12 mouse cellular contexts compared by ENCODE assay signal in genomic region chr8:120302941-120303675, GRCm38 (mm10).
A peak's percentile ranks its signal among the peaks of the same experiment; 100 is the strongest.
DNase-seq lines count a peak whose midpoint lies in the region; ATAC-seq lines count a peak whose summit lies in the region.
"Had no signal": no experiment of that assay in that cellular context is flagged by ENCODE, and none has a peak within 500 bp of the region (broad histone marks: within the 10 kb centered on the region; RNA-seq: fewer than 3 reads in every experiment).

No protein-coding gene starts in this region.

- no peaks in the 10 kb centered on the region for H3K9me3 ChIP-seq in lung, embryonic 15.5 days
- H3K9me3 ChIP-seq in forebrain, embryonic 11.5 days (ENCODE audit: control insufficient read depth, low read length): no peaks in the 10 kb centered on the region
- no peaks in the 10 kb centered on the region for H3K9me3 ChIP-seq in limb, embryonic 10.5 days (replicated peaks)

- H3K36me3 ChIP-seq in lung, embryonic 15.5 days: no peaks in the 10 kb centered on the region
- no peaks in the 10 kb centered on the region for H3K36me3 ChIP-seq in forebrain, embryonic 11.5 days (ENCODE audit: control insufficient read depth, insufficient read depth, low read length)
- H3K36me3 ChIP-seq in limb, embryonic 10.5 days: no peaks in the 10 kb centered on the region

- peak overlapping the region; percentile 8; the same call in 1 of the 2 replicates for H3K27ac ChIP-seq in lung, embryonic 15.5 days
- peak overlapping the region; percentile 81 for H3K27ac ChIP-seq in forebrain, embryonic 11.5 days (ENCODE audit: low read depth, low read length)
- peak overlapping the region; percentile 79 for H3K27ac ChIP-seq in limb, embryonic 10.5 days

- no peak overlapping the region for H3K4me2 ChIP-seq in lung, embryonic 15.5 days
- no peak overlapping the region for H3K4me2 ChIP-seq in forebrain, embryonic 11.5 days (ENCODE audit: low read depth, low read length, severe bottlenecking)
- H3K4me2 ChIP-seq: liver, embryonic 11.5 days had no signal

- WGBS in lung, embryonic 15.5 days: 73% methylated on average over 11 of the region's 11 CpGs
- 61% methylated on average over 11 of the region's 11 CpGs for WGBS in forebrain, embryonic 11.5 days
- 71% methylated on average over 11 of the region's 11 CpGs for WGBS in limb, embryonic 10.5 days

- 0 out of 2 replicates have a peak, but pooled peaks cover 7% of the 10 kb centered on the region for H3K27me3 ChIP-seq in lung, embryonic 15.5 days
- peaks cover 22% of the 10 kb centered on the region for H3K27me3 ChIP-seq in forebrain, embryonic 11.5 days (ENCODE audit: control insufficient read depth, insufficient read depth, low read length)
- peaks cover 31% of the 10 kb centered on the region for H3K27me3 ChIP-seq in limb, embryonic 10.5 days (ENCODE audit: low read depth, poor library complexity, severe bottlenecking)

- H3K9ac ChIP-seq in lung, embryonic 15.5 days: no peak overlapping the region
- no peak overlapping the region for H3K9ac ChIP-seq in forebrain, embryonic 11.5 days (ENCODE audit: low read length)

- peaks cover 52% of the 10 kb centered on the region for H3K4me1 ChIP-seq in lung, embryonic 15.5 days
- peaks cover 56% of the 10 kb centered on the region for H3K4me1 ChIP-seq in forebrain, embryonic 11.5 days (replicated peaks; ENCODE audit: control insufficient read depth, insufficient read depth, low read length)
- H3K4me1 ChIP-seq in limb, embryonic 10.5 days: peaks cover 89% of the 10 kb centered on the region

- H3K4me3 ChIP-seq in lung, embryonic 15.5 days: no peak overlapping the region
- H3K4me3 ChIP-seq in forebrain, embryonic 11.5 days (ENCODE audit: low read depth, low read length): no peak overlapping the region
- no peak overlapping the region for H3K4me3 ChIP-seq in limb, embryonic 10.5 days

- no peak for ATAC-seq in lung, embryonic 15.5 days (ENCODE audit: borderline replicate concordance, extremely low read depth, low FRiP score, low TSS enrichment)
- no peak for ATAC-seq in forebrain, embryonic 11.5 days (replicated peaks; ENCODE audit: low FRiP score)
- no peak for ATAC-seq in monocyte, adult 5-6 weeks (replicated peaks; ENCODE audit: insufficient number of reproducible peaks, low FRiP score, low TSS enrichment, poor library complexity, severe bottlenecking)

- no peak for DNase-seq in lung, postnatal 36 days
- DNase-seq in forebrain, embryonic 11.5 days (ENCODE audit: low spot score): no peak
- DNase-seq in limb, embryonic 10.5 days (ENCODE audit: low spot score): no peak
- peak; percentile 24 for DNase-seq in retina, embryonic 14.5 days (ENCODE audit: low spot score)
- no peak for DNase-seq in kidney, postnatal 4 days
- DNase-seq in adrenal gland, adult 2 months: no peak
- DNase-seq: gastrocnemius, postnatal 10 days; heart, postnatal 4 days; thymus, adult 18-20 months had no signal

Comparison
In these comparisons a context has a peak if more than half of its experiments do, and no peak if none do; other contexts are left out.
1. H3K27ac ChIP-seq: peak in every context shown above with its lines; median percentile 81 in forebrain, embryonic 11.5 days; 79 in limb, embryonic 10.5 days; 8 in lung, embryonic 15.5 days.